ENCODE assay signal across 10 mouse cellular contexts in the genomic region with DNA sequence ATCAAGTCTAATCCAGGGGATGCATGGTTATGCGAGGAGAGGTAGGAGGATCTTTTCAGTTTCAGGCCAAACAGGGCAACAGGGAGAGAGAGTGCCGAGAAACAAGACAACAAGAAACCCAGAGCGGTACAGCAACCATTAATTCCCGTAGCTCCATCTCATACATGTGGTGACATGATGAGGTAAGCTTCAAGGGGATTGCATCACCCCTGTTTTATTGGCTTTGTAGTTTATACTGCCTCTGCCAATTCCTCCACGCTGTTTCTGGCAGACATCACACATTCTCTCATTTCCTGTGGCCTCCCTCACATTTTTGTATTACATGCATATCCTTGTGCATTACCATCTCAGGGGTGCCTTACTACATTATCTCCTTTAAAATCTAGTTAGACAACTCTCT.
A peak's percentile ranks its signal among the peaks of the same experiment; 100 is the strongest.
DNase-seq lines count a peak whose midpoint lies in the region; TF ChIP-seq lines count a peak whose summit lies in the region.
"Had no signal": no experiment of that assay in that cellular context is flagged by ENCODE, and none has a peak within 500 bp of the region (broad histone marks: within the 10 kb centered on the region; RNA-seq: fewer than 3 reads in every experiment).

No protein-coding gene starts in this region.

- no peak for TF ChIP-seq CTCF in brain, embryonic 14.5 days (IDR thresholded peaks at IDR 0.05; ENCODE audit: borderline replicate concordance, extremely low read depth, insufficient read depth, insufficient read length)

- intact Hi-C loops in gastrocnemius, postnatal 14 days (cut with DNase I; ENCODE audit: low total_unique reads): loop anchor here (2.0 kb wide), 1 partner anchor 23 kb away; no protein-coding TSS in a partner anchor

- peak; percentile 17 for DNase-seq in cerebellum, adult 9-11 months
- no peak for DNase-seq in cerebellum, adult 11-12 months
- DNase-seq in gastrocnemius, postnatal 14 days: peak; percentile 5
- no peak for DNase-seq in gastrocnemius, adult 8-10 months (ENCODE audit: low spot score in 2 of 2)
- peak; percentile 0 for DNase-seq in 416B (ENCODE audit: low read depth)
- DNase-seq in brain, embryonic 14.5 days (ENCODE audit: low read depth): peak; percentile 34
- no peak for DNase-seq in right cerebral cortex, adult 2 months (ENCODE audit: low spot score in 2 of 2)
- DNase-seq in right cerebral cortex, adult 18-20 months: no peak
- DNase-seq: liver; thymus, postnatal 4 days had no signal

- no peak for TF ChIP-seq POLR2A in brain, embryonic 14.5 days (IDR thresholded peaks at IDR 0.05; ENCODE audit: borderline replicate concordance, extremely low read depth, insufficient read depth, insufficient read length, poor library complexity, severe bottlenecking)

Comparison
In these comparisons a context has a peak if more than half of its experiments do, and no peak if none do; other contexts are left out.
1. DNase-seq: peak in cerebellum, adult 9-11 months (single experiment), gastrocnemius, postnatal 14 days (single experiment), 416B (single experiment) and brain, embryonic 14.5 days (single experiment); none in cerebellum, adult 11-12 months (single experiment), gastrocnemius, adult 8-10 months (0 of 2), right cerebral cortex, adult 2 months (0 of 2) and right cerebral cortex, adult 18-20 months (single experiment).